Mouse (Mus musculus): ENCODE measurements around the gene Sowaha.

DNA sequence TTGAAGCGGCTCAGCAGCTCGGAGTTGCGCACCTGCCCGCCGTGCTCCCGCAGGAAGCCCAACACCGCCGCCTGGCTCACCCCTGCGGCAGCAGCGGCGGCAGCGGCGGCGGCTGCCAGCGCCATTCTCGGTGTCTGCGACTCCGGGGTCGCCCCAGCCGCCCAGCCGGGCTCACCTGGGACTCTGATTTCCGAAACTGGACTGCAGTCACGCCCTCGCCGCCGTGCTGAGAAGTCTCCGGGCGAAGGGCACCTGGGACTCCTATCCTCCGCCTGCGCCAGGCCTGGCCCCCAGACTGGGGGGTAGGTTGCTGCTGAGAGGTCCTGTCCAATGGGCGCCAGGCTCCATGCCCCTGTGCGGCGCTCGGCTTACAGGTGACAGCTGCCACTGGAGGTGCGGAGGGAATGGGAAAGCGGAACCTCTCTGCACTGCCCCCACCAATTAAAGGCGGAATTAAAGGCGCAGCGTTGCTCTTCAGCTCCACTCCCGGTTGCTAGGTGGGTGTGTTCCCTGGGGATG is at the start of gene Sowaha, which contains the start of gene Gm9945:
- no peak for TF ChIP-seq EP300 (IDR thresholded peaks at IDR 0.05; ENCODE audit: low read depth)
- no peak for TF ChIP-seq CTCF (IDR thresholded peaks at IDR 0.05; ENCODE audit: low read depth)

Measured in heart, postnatal 0 days (tissue).